Mouse (Mus musculus) liver, embryonic 14.5 days (tissue): Measurements from ENCODE around the gene Slc25a4. TPM values are rescaled to one million over a fixed set of nuclear protein-coding genes. Genes with fewer than 3 reads are reported as not detected.
A peak's percentile ranks its signal among the peaks of the same experiment; 100 is the strongest.

Experiments used
- ATAC-seq: fragments of 200-750 bp; cut with Nextera tagmentation; 2 replicates; pipeline ENCODE4 v1.8.0; 2017; ENCODE audit warnings: moderate number of reproducible peaks, mild to moderate bottlenecking, moderate library complexity; ENCODE audit not compliant: insufficient read depth
- DNase-seq, 3 experiments: peaks; one replicate each; pipeline ENCODE4 v3.0.0-alpha.2; 2012 to 2013; ENCODE audit warnings: low read depth in 3 of 3, low spot score in 3 of 3
- H3K27ac ChIP-seq: fragments of 300-500 bp; sonication (generic); 2 replicates; pipeline ENCODE4 v1.5.1; 2014; ENCODE audit warnings: moderate library complexity, mild to moderate bottlenecking, control low read depth, inconsistent platforms
- H3K27me3 ChIP-seq: fragments of 300-500 bp; sonication (generic); 2 replicates; pipeline ENCODE4 v1.6.1; 2014; ENCODE audit warnings: mild to moderate bottlenecking, low read length, moderate library complexity; ENCODE audit not compliant: control insufficient read depth, insufficient read depth
- H3K36me3 ChIP-seq: fragments of 300-500 bp; sonication (generic); replicated peaks from 2 replicates; pipeline ENCODE4 v1.6.1; 2014; ENCODE audit warnings: low read depth; ENCODE audit not compliant: control insufficient read depth, insufficient read depth
- H3K4me1 ChIP-seq, 2 experiments: fragments of 200-500 bp in 1 of 2; fragments of 300-500 bp in 1 of 2; sonication (generic) in 1 of 2; replicated peaks; 2 replicates each; pipeline ENCODE4 v1.6.1; 2012 to 2014; ENCODE audit warnings: antibody characterized with exemption in 1 of 2, inconsistent platforms in 1 of 2, low read length in 1 of 2; ENCODE audit not compliant: control insufficient read depth in 2 of 2, insufficient read depth in 2 of 2
- H3K4me2 ChIP-seq: fragments of 300-500 bp; sonication (generic); 2 replicates; pipeline ENCODE4 v1.6.1; 2014; ENCODE audit warnings: low read depth, mild to moderate bottlenecking, control low read depth, moderate library complexity
- H3K4me3 ChIP-seq, 2 experiments: fragments of 200-500 bp in 1 of 2; fragments of 300-500 bp in 1 of 2; sonication (generic) in 1 of 2; 2 replicates each; pipeline ENCODE4 v1.5.1; 2012 to 2014; ENCODE audit warnings: low read depth in 2 of 2, low read length in 2 of 2, mild to moderate bottlenecking in 2 of 2, control low read depth in 1 of 2, inconsistent platforms in 1 of 2, moderate library complexity in 1 of 2; ENCODE audit not compliant: insufficient read depth in 1 of 2
- H3K9ac ChIP-seq: fragments of 300-500 bp; sonication (generic); replicated peaks from 2 replicates; pipeline ENCODE4 v1.6.1; 2014; ENCODE audit warnings: mild to moderate bottlenecking, control low read depth, moderate library complexity
- H3K9me3 ChIP-seq: fragments of 300-500 bp; sonication (generic); 2 replicates; pipeline ENCODE4 v1.6.1; 2016; ENCODE audit warnings: low read length, mixed read lengths; ENCODE audit not compliant: control insufficient read depth
- CTCF ChIP-seq: IDR thresholded peaks from 2 replicates; pipeline ENCODE4 v1.5.1; 2016; ENCODE audit warnings: antibody characterized with exemption, low read depth, control low read depth
- EP300 ChIP-seq: IDR thresholded peaks from 2 replicates; pipeline ENCODE4 v1.6.1; 2016; ENCODE audit warnings: antibody characterized with exemption, low read depth
- WGBS: fragments of 180-500 bp; shearing (Covaris S2); extraction: QIAGEN DNeasy Blood & Tissue Kit; methylation state at CpG from one replicate; pipeline ENCODE4 v1.1.7; 2014; ENCODE audit not compliant: insufficient replicate concordance; 5-methylcytosine and 5-hydroxymethylcytosine counted together
- polyA plus RNA-seq, 2 experiments: library from polyadenylated mRNA; depleted of rRNA in 1 of 2; stranded (reverse) in 1 of 2; unstranded in 1 of 2; fragments of >200 nt; fragmentation: Nextera tagmentation in 1 of 2; extraction: Ambion mirVana in 1 of 2; gene quantifications; 2 replicates each; pipeline versions ENCODE4 v1.2.1 to v1.2.3; 2012 to 2014

Gene Slc25a4
- polyA plus RNA-seq, 2 experiments, result 51.4 to 83.1 TPM

DNA sequence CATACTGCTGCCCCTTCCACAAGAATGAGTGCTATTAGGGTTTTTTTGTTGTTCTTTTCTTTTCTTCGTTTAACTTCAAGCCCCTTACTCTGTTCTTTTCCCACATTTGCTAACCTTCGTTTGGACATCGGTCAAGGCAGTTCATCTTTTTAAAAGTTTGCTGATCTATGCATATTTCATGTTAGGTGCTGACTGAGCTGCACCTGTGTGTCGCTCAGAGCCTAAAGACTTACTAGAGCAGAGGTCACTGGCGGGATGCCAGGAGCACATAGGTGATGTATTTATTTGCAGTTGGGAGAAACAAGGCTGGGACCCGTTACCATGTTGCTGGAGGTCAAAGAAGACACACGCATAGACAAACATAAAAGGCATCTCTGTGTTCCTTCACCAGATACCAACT, 1.1 kb upstream of the Slc25a4 start:
- Histone ChIP-seq H3K9ac (no peak overlapping the region), H3K4me2 (peak overlapping the region; percentile 74; the same call in 1 of the 2 replicates), H3K4me3 (no peak overlapping the region), H3K9me3 (no peaks in the 10 kb centered on the region), H3K27me3 (no peaks in the 10 kb centered on the region), H3K36me3 (peaks cover 4% of the 10 kb centered on the region), H3K4me1 (peaks cover 0 to 14% of the 10 kb centered on the region in 2 experiments; a peak in 3 of 4 replicates), H3K27ac (no peak overlapping the region)
- 56% methylated on average over 7 of the region's 7 CpGs for WGBS
- peak in 2 of 3 experiments; percentile 22 to 35 for DNase-seq
- ATAC-seq, result no peak
- TF ChIP-seq CTCF (no peak), EP300 (no peak)

DNA sequence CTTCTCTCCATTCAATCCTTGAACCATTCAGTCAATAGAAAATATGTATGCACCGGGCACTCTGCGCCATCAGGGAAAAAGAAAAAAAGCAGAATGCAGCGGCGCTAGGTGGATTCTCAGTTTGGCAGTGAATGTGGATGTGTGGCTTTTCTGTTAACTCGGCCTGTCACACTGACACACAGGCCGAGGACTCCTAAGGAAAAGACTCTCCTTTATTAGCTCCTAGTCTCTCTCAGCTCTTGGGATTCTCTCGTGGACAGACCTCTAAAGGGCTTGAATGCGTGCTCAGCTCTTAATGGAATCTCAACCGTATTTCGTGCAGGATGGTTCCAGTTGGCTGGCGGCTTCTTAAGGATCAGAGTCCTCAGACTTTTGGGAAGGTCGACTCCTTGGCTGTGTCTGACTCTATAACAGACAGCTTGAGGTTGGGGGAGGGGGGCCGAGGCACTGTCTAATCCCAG, 557 bp upstream of the Slc25a4 start:
- no peak for TF ChIP-seq EP300
- TF ChIP-seq CTCF, result no peak
- DNase-seq (no peak), ATAC-seq (no peak)
- Histone ChIP-seq H3K9ac (no peak overlapping the region), H3K36me3 (peaks cover 6% of the 10 kb centered on the region), H3K4me1 (peaks cover 0 to 11% of the 10 kb centered on the region in 2 experiments; a peak in 3 of 4 replicates), H3K27ac (no peak overlapping the region), H3K4me2 (peak overlapping the region; percentile 74), H3K27me3 (no peaks in the 10 kb centered on the region), H3K9me3 (no peaks in the 10 kb centered on the region), H3K4me3 (peak overlapping the region; percentile 61 to 67; a peak in 3 of 4 replicates)
- 21% methylated on average over 13 of the region's 13 CpGs for WGBS

DNA sequence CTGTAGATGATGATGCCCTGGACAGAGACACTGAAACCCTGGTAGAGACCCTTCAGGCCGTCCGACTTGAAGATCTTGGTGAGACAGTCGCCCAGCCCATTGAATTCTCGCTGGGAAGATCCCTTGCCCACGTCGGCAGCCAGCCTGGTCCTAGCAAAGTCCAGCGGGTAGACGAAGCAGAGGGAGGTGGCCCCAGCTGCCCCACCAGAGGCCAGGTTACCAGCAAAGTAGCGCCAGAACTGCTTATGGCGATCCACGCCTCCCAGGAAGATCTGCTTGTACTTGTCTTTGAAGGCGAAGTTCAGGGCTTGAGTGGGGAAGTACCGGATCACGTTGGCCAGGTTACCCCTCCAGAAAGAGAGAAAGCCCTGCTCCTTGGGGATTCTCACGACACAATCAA, 2.0 kb downstream of the Slc25a4 start:
- no peak overlapping the region for H3K9ac ChIP-seq

GRCm38 (mm10) chr8:46208354-46208753, 2.7 kb downstream of the Slc25a4 start:
- H3K27ac ChIP-seq, result no peak overlapping the region
- DNase-seq (no peak), ATAC-seq (no peak)
- peaks cover 10% of the 10 kb centered on the region for H3K36me3 ChIP-seq
- 78% methylated on average over 12 of the region's 12 CpGs for WGBS
- H3K9ac ChIP-seq, result no peak overlapping the region
- no peak overlapping the region for H3K4me2 ChIP-seq
- no peak overlapping the region for H3K4me3 ChIP-seq
- H3K9me3 ChIP-seq, result no peaks in the 10 kb centered on the region
- TF ChIP-seq CTCF, result no peak
- no peak for TF ChIP-seq EP300
- no peaks in the 10 kb centered on the region for H3K27me3 ChIP-seq
- peaks cover 0 to 11% of the 10 kb centered on the region in 2 experiments; a peak in 3 of 4 replicates for H3K4me1 ChIP-seq

More for the DNA sequence above, 2.0 kb downstream of the Slc25a4 start:
- H3K27me3 ChIP-seq, result no peaks in the 10 kb centered on the region
- ATAC-seq, result no peak
- peaks cover 10% of the 10 kb centered on the region for H3K36me3 ChIP-seq
- no peak overlapping the region for H3K27ac ChIP-seq
- H3K4me2 ChIP-seq, result peak overlapping the region; percentile 18; the same call in 1 of the 2 replicates
- peaks cover 0 to 11% of the 10 kb centered on the region in 2 experiments; a peak in 3 of 4 replicates for H3K4me1 ChIP-seq
- no peaks in the 10 kb centered on the region for H3K9me3 ChIP-seq
- H3K4me3 ChIP-seq, result no peak overlapping the region
- TF ChIP-seq CTCF (no peak), EP300 (no peak)
- no peak for DNase-seq
- 71% methylated on average over 15 of the region's 15 CpGs for WGBS

DNA sequence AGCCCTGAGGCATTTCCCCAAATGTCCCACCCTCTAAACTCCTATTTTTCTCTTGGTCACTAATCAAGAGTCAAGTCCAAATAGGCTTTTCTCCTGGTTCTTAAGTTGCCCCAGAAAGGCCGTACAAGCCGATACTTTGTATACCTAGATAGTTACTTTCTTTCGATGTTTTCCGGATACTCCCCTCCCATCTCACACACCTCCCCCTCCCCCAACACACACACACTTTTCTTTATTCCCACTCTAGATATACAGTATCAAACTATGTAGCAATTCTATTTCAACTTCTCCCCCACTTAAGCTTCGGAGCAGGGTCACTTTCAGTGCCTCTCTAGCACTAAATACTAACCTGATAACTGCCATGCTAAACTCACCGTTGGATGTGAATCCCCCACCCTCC, 5.0 kb downstream of the Slc25a4 start:
- no peak overlapping the region for H3K27ac ChIP-seq
- H3K9me3 ChIP-seq, result no peaks in the 10 kb centered on the region
- H3K4me2 ChIP-seq, result no peak overlapping the region
- peaks cover 10% of the 10 kb centered on the region for H3K36me3 ChIP-seq
- 84% methylated on average over 6 of the region's 6 CpGs for WGBS
- DNase-seq (no peak), ATAC-seq (no peak)
- H3K4me3 ChIP-seq, result no peak overlapping the region
- no peak for TF ChIP-seq EP300
- no peak for TF ChIP-seq CTCF
- H3K27me3 ChIP-seq, result no peaks in the 10 kb centered on the region
- peaks cover 0 to 4% of the 10 kb centered on the region in 2 experiments; a peak in 2 of 4 replicates for H3K4me1 ChIP-seq
- no peak overlapping the region for H3K9ac ChIP-seq
